Mouse (Mus musculus) bone marrow, adult 2 months (tissue): ENCODE data around the gene Itga4.

Experiments
- CTCF ChIP-seq: fragments of 200-500 bp; IDR thresholded peaks from 2 replicates; pipeline ENCODE4 v1.5.1; 2011; ENCODE audit warnings: low read length, control low read depth; ENCODE audit not compliant: control insufficient read depth, insufficient read depth
- POLR2A ChIP-seq: fragments of 200-500 bp; IDR thresholded peaks from 2 replicates; pipeline ENCODE4 v1.6.1; 2011; ENCODE audit warnings: low read depth, mild to moderate bottlenecking, control low read depth, low read length, borderline replicate concordance; ENCODE audit not compliant: control insufficient read depth

- TF ChIP-seq POLR2A (no peak), CTCF (no peak)
These were observed 113.4 kb downstream of the Itga4 start for GRCm38 (mm10) chr2:79368661-79369060.
